Mouse (Mus musculus) liver, adult (tissue): ENCODE data around the gene Dlat.

Source experiments
- GATA4 ChIP-seq: IDR thresholded peaks from 2 replicates; pipeline ENCODE4 v1.6.1; 2014; ENCODE audit warnings: mild to moderate bottlenecking, low read length; ENCODE audit not compliant: insufficient replicate concordance

The Dlat gene

DNA sequence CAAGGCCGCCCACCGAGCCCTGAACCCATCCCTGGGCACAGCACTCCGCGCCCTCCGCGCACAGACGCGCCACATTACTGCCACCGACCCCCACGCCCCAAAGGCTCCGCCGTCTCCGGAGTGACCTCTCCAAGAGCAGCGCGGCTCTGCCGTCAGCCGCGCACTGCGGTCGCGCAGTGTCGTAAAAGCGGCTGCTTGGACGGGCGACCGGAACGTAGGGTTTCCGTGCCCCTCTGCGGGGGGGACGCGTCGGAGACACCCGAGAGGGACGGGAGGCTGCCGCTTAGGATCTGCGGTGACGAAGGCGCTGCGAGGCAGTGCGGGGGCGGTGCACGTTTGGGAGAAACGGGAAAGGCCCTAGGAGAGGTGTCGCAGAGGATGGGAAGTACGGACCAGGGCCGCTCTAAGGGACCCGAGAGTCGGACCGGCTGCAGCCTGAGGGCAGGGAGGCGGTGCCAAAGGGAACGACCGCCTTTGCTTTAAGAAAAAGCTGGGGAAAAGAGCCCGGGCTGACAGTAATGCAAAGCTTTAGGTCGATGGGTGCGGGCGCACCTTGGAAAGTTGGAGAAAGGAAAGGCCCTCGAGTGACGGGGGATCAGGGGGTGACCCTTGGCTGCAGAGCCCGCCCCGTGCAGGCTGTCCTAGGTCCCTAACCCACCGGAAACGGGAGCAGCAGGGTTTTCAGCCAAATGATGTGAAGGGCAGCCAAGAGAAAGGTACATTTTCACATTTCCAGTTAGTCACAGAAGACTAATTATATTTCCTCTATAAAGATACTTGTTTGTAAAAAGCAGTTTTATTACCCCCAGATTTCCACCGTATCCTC is at the start of gene Dlat:
TSS of gene Dlat (minus strand) at position 389 of the 826 bp plus-strand sequence.
- TF ChIP-seq GATA4, result no peak

DNA sequence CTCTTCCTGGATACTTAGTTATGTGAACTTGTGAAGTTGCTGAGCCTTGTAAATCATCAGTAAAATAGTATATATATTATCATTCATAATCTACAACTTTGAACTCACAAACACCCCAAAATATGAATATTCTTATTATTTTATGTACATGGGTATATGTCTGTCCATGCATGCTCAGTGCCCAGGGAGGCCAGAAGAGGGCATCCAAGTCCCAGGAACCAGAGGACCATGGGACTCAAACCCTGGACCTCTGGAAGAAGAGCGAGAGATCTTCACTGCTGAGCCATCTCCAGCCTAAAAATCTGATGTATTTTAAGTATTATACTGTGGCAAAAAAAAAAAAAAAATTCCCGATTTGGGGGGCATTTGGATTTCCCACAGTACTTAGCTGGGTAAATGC is 49.5 kb upstream of the Dlat start:
- TF ChIP-seq GATA4, result no peak

DNA sequence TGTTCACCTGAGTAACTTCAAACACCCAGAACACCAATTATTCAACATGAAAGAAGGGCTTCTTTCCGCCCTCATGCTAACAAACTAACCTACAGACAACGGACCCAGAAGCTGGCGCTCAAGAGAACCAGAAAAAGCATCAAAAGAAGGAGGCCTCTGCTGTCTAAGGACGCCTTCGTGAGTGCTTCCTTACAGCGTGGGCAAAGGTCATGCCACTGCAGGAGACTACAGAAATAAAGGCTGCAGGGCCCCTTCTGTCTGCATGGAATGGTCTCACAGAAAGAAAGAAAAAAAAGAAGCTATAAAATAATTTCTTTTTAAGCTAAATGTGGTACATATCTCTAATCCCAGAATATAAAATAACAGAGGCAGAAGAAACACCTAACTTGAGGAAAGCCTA is 45.3 kb upstream of the Dlat start:
- no peak for TF ChIP-seq GATA4

DNA sequence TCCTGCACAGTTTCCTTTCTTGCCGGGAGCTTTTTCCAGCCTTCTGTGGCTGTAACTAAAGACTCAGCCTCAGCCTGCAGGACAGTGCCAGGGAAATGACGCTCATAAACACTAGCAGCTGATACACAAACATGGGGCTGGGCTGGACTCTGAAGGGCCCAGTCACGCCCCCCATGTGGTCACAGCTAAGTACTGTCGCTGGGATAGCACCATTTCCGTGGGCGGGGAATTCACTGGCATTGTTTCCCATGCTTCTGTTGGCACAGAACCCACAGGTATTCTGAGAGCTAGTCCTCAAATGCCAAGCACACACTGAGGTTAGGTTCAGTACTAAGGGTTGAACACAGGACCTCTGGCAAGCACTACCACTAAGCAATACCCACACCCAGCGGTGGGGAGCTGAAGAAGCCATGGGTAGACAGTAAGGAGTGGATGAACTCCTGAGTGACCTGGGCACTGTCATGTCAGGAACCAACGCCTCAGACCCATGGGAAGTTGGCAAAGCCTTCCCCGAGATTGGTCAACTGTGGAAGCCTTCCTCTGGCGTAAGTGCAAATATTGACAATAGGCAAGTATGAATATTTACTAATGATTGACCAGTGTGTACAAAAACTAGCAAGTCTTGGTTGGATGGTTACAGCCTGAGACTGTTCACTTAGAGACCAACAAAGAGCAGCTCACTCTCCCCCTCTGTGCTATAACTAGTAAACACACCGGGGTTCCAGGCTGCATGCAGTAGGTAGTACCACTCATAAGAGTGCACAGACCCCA is 41.5 kb upstream of the Dlat start:
- TF ChIP-seq GATA4, result no peak

DNA sequence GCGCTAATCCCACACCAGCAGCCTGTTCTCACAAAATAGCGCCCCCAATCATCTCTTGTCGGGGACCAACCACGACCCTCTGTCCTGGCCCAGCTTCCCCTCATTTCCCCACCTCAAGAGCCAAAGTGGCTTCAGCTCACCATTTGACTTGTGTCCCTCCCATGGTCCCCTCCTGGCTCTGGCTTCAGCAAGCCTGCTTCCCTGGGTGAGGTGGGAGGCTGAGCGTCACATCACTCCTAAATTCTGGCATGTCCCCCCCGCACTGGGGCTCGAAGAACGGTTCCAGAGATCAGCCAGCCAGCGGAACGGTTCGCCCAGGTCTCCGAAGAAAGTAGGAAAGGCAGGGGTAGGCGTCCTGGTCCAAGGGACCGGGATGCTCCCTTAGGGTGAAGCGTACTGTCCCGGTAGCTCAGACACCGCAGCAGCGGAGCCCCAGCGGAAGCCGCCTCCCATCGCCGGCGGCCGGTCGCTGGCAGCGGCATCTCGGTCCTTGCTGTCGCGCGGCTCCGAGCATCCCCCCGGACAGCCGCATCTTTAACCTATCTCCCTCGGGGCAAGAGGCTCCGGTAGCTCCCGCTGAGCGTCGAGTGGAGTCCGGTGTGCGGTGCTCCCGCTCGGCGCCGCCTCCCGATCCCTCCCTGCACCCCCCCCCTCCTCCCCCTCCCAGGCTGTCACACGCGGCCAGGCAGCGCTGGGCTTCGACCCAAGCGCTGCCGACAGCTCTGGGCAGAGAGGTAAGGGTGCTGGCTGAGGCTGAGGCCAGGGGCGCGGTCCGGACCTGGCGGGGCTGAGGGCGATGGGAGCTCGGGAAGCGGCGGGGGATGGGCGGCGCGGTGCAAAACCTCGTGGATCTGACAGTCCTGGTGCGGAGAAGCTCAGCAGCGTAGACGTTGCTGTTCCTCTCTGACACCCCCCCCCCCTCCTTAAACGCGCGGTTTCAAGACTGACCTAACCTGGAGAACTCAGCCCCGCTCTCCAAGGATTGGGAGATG is 39.1 kb upstream of the Dlat start:
- no peak for TF ChIP-seq GATA4

DNA sequence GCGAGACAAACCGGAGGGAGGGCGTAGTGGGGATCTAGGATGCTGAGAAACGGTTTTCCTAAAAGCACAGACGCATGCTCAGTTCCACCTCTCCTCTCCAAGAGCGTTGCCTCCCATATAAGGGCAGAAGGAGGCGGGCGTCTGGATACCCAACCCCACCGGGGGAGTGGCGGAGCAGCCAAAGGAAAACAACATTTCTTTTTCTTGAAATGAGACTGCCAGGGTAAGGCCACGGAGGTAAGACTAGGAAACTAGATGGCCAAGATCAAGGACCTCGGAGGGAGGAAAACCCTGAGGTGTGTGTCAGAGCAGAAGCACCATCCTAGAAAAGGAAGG is 38.1 kb upstream of the Dlat start:
- no peak for TF ChIP-seq GATA4

DNA sequence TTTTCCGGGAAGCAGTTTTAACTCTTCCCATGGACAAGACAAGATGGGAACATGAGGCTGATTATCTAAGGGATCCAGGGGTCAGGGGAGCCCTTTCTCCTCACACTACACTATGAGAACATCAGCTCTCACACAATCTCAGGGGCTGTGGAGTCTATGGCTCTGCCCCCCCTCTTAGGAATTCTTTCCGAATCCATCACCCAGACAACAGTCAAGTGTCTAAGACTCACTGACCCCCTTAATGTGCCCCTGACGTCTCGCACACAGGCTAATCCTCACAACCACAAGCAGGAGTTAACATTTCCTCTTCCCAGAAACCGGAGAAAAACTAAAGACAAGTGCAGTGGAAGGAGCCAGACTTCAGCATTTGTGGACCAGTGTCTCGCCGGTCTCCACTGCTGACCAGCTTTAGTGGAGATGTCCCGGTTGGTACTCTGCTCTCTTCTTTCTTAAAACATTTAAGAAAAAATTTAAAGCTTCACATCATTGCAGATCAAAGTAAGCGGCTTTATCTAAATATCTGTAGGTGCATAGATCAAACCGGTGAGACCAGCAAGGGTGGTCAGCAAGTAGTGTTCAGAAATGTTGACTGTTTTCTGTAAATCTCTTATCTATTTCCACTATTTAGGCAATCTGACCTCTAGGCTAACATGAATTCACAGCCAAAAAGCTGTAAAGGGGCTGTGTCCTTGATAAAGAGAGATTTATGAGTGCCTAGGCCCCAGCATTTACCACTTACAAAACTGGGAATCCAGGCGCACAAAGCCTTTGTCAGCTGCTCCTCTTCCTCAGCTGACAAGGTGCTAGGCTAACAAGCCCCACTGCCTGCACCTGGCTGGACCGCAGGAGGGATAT is 37.5 kb upstream of the Dlat start:
- no peak for TF ChIP-seq GATA4

DNA sequence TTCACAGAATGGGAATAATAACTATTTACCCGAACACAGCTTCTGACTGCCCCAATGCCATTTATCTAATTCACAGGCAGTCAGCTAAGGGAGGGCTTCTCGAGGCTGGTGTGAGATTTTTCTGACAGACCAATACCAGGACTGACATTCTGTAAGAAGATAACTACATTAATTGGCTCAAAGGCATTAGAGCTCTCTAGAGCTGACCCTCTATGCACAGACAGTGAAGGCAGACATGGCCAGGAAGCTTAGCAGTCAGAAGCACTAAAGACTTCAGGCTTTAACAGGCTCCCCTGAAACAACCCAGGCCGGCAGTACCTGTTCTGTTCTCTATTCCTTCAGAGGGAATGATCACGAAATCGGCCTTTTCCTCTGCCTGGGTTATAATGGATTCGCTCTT is 35.6 kb upstream of the Dlat start:
- TF ChIP-seq GATA4, result no peak

DNA sequence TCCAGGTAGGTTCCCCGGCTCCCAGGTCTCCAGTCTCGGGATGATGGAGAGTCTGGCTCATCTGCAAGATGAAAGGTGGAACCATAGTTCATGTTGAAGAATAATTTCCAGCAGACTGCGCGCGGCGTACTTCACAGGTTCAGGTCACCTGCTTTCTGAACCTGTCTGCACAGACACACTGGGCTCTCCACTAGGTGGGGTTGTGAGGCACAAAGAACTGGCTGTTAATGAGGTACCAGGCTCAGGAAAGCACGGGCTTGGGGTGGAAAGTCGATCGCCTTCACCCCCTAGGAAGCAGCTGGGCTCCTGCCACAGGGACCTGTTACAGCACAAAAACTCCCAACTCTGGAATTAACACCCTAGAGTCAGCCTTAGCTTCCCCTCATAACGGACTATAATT is 34.1 kb upstream of the Dlat start:
- TF ChIP-seq GATA4, result no peak

DNA sequence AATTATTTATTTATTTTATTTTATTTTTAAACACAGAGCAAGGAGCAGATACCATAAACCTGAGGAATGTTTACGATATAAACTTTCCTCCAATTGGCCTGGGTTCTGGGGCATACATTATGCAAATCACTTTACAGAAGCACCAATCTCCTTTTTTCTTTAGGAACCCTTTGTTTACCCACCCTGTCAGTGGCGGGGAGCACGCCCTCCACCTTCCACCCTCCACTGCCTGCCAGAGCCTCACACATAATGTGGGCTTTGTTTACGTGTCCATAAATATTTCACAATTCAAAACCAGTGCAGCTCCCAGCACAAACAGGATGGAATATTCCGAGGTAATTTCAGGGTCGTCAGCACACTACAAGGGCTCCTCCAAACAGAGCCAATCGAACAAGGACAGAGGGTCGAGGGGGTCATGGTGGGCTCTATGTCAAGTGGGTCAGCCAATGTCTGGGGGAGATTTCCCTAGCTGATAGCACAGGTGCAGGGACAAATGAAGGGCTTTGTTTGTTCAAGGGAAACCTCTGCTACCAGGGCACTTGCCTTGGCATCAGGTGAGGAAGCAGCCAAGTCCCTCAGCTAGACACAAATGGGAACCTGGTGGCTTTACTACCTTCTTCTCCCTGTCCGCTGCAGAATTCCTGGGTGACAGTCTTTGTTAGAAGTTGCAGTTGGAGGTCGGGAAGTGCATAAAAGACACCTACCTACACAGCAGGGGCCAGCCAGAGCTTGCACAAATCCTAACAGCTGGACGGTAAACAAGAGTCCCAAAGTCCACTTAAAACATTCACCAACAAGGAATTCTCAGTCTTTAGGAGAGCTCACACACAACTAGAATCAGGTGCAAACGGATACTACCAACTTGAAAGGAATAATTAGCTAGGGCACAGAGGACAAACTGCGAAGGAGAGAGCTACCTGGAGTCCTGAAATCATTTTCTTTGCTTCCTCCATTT is 33.3 kb upstream of the Dlat start:
- TF ChIP-seq GATA4, result peak; percentile 64; the same call in 1 of the 2 replicates

DNA sequence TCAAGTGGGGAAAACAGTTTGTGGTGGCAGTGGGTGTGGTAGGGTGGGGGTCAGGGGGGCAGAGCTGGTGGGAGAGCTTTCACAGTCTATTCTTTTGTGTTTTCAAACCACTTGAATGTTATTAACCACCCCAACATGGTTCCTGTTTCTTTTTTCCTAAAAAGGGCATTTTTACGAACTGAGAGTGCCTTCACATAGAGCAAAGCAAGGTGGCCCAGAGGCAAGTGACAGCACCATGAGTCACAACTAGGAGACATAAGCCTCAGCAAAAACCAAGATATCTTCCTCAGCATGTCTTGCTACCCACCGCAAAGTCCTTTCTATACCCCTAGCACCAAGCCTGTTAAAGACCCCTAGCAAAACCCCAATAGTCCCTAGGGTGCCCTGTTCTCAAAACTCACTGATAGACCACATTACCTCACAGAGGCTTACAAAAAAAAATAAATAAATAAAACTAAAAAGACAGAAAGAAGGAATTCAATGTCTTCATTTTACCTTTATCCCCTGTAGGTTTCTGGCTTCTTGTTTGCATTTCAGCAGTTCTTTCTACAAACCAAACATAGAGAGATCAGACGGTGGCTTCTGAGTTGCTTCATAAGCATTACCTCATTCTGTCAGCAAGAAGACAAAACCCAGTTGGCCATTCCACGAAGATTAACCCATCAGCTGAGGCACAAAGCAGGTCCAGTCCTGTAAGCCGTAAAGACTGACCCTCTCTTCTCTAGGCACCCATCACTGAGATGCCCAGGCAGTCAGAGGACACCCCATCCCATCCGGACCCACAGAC is 27.5 kb upstream of the Dlat start:
- no peak for TF ChIP-seq GATA4

DNA sequence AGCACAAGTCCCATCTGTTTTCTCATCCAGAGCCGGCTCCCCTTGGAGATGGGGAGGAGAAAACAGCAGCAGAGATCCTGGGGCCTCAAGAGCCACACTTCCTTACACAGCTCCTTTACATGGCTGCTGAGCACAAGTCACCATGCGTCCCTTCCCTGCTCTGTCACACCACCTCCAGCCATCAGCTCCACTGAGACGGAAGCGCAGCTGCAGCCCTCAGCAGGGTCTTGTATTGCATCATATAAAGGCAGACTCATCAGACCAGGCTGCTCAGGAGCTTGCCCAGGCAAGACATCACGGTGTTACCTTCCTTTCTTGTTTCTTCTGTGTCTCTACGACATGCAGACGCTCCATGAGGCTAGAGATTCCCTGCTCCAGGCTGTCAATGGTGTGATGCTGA is 22.1 kb upstream of the Dlat start:
- no peak for TF ChIP-seq GATA4

DNA sequence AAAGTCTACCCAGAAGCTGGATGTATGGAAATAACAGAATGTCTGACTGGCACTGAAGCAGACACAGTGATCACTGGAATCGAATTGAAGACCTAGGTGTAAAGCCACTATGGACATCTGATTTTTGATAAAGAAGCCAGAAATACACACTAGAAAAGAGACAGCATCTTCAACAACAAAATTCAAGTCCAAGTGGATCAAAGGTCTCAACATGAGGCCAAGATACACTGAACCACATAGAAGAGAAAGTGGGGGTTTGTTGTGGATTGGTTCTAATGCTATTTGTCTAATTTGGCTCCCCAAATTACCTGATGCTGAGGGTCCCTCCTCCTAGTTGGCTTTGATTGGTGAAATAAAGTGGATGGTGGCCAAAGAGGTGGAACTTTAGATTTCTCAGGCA is 19.8 kb upstream of the Dlat start:
- no peak for TF ChIP-seq GATA4
